Mouse (Mus musculus) olfactory bulb, adult 2 months (tissue): ENCODE data around the gene Prdm16.

Experiments
- CTCF ChIP-seq: fragments of 200-500 bp; IDR thresholded peaks from 2 replicates; pipeline ENCODE4 v1.5.1; 2012; ENCODE audit warnings: low read depth, mild to moderate bottlenecking, low read length, moderate library complexity; ENCODE audit not compliant: insufficient read depth
- POLR2A ChIP-seq: fragments of 200-500 bp; IDR thresholded peaks from 2 replicates; pipeline ENCODE4 v1.6.1; 2012; ENCODE audit warnings: mild to moderate bottlenecking, low read depth, low read length, moderate library complexity; ENCODE audit not compliant: insufficient read depth

- TF ChIP-seq CTCF, result no peak
- no peak for TF ChIP-seq POLR2A
Observed at GRCm38 (mm10) chr4:154539703-154540102, 97.0 kb downstream of the Prdm16 start.
